Mouse (Mus musculus) Muller cell, postnatal 12 days (primary cell): ENCODE results near the gene Gm28043.

Experiments
- DNase-seq: peaks from one replicate; pipeline ENCODE4 v3.0.0-alpha.2; 2015; ENCODE audit errors: inconsistent ontology term

Gm28043 gene

DNA sequence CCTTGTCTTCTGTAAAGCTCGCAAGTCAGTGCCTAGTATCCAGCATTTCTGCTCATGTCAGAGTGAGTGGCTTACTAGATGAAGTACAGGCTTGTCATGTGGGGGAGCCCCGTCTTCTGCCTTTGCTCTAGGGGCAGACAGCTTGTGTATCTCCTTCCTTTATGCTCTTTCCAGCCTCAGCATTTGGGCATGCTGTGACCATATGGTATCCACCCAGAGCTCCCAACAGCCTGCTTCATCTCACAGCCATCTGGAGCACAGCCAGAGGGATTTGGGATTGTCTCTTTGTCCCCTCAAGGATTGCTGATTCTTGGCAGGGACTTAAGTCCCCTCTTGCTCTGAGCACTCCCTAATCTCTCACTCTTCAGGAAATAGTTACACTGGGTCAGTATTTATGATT, 65.5 kb downstream of the Gm28043 start:
- no peak for DNase-seq

DNA sequence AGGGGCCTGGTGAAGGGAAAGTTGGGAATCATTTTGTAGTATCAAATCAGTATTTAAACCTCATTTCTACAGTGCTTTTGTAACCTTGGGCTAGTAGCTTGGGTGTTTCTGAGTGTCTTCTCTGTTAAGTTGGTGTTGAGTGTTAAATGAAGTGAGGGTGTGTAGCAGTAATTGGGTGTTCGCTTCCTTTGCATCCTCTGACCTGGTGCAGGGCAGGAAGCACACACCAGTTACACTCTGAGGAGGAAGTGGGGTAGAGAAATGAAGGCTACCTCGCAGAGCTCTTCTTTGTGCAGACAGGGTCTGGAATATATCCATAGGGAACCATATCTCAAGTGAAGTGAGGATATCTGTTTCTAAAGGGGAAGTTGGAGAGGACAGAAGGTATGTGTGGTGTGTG, 66.2 kb downstream of the Gm28043 start:
- no peak for DNase-seq

DNA sequence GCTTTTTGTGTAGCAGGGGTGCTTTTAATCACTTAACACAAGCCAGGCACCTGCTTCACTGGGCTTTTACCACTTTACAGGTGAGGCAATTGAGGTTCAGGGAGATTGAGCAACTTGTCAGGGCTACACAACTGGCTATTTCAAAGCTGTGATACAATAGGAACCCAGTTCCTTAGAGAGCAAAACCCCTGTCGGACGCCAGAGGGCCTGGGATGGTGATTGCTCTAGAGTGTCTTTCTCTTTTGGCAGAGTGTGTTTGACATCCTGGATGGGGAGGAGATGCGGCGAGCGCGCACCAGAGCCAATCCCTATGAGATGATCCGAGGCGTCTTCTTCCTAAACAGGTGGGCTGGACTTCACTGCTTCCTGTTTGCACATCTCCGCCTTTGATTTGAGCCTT, 67.0 kb downstream of the Gm28043 start:
- DNase-seq: no peak

DNA sequence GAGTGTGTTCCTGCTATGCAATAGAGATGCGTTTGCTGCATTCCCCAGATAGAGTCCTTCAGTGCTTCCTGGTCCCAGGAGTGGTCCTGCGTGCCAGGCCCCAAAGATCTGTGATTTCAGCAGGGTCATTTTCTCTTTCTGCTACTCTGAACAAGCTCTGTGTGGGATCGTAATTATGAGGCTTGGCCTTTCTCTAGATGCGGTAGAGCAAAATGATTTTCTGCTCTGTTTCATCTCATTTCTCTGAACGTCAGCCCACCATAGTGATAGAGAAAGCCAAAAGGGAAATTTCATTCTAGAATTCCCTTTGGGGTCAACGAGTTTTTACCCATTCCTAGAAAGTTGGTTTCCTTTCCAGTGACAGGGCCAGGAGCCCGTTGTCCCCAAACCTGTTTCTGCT, 67.6 kb downstream of the Gm28043 start:
- DNase-seq: peak; percentile 87

DNA sequence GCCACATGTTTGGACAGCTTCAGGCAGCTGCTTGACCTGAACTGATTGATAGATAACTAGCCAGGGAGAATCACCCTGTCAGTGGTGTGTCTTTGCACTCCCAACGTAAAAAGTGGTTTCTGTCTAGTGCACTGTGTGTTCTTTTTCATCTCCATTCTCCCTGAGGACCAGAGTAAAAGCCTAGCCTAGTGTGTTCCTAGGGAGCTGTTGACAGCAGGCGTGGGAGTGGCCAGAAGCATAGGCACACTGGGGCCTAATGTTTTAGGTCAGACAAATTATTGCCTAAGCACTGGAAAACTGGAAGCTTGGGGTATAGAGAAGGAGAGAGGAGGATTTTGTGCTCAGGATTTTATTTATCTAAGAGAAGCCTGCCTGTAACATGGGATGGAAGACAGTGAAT, 68.5 kb downstream of the Gm28043 start:
- DNase-seq: no peak

DNA sequence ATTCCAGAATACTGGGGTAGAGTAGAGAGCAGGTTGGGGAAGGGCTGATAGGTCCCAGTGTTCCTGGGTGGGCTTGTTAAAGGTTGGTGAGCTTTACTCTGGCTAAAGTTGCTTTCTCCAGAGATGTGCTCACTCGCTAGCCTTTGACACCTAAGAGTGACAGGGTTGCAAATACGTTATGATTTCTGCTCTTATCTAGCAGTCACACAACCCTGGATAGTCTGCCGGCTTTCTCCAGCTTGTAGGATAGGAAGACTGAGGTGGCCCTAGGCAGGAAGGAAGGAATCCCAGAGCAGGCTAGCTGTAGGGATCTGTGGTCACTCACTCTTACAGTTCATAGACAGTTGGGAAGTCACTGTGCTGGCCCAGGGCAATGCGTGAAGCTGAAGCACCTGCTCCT, 69.6 kb downstream of the Gm28043 start:
- DNase-seq: no peak

DNA sequence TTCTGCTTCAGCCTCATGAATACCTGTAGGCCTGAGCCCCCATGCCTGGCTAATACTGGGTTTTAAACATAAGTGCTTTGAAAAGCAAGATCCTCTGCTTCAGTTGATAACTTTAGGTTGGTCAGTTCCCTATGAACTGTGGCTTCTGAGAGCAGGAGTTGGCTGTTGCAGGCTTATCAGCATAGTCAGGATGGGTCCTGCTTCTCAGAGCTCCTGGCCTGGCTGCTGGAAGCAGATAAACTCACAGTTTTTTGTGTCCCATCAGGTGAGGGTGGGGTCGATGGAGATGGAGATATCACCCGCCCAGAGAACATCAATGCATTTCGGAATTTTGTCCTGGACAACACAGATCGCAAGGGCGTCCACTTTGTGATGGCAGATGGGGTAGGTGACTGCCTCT, 72.1 kb downstream of the Gm28043 start:
- DNase-seq: no peak

DNA sequence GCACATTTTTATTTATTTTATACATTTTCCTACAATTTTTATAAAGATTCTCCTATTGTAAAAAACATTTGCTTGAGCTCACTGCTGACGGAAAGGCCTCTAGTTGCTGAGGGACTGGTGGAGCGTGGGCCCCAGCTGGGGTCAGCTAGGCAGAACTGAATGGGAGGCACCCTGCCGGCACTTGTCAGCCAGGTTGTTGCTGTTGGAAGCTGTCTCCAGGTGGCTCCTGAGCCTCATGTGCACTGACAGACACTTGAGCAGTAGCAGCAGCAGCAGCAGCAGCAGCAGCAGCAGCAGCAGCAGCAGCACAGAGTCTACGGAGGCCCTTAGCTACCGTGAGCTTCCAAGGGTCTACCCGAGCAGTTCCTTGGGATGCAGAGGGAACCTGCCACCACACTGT, 72.7 kb downstream of the Gm28043 start:
- DNase-seq: no peak

DNA sequence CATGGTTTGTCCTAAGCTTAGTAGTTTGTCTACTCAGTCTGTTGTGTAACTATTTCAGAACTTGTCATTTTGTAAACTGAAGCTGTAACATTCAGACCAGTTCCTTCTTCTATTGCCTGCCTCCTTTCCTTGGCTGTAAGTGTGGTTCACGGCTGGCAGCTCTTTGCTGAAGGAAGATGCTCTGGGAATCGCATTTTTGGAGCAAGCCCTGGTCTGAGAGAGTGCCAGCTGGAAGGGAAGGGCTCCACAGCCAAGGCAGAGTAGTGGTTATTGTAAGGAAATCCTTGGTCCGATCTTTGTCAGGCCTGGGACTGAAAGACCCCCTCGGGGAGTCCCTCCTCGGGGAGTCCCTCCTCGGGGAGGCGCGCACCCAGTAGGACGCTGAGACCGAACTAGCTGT, 73.9 kb downstream of the Gm28043 start:
- DNase-seq: no peak

DNA sequence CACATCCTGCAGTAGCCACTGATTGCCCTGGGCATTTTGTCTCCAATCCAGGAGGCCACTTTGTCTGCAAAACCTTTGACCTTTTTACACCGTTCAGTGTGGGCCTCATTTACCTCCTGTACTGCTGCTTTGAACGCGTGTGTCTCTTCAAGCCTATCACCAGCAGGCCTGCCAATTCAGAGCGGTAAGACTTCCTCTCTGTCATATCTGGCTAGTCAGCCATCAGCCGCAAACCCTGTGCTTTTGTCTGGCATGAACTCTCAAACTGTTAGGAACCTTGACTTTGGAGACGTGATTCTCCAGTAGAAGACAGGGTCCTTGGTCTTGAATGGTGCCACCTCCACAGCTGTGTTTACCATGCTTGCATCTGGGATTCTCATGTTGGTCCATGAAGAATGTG, 75.6 kb downstream of the Gm28043 start:
- no peak for DNase-seq

DNA sequence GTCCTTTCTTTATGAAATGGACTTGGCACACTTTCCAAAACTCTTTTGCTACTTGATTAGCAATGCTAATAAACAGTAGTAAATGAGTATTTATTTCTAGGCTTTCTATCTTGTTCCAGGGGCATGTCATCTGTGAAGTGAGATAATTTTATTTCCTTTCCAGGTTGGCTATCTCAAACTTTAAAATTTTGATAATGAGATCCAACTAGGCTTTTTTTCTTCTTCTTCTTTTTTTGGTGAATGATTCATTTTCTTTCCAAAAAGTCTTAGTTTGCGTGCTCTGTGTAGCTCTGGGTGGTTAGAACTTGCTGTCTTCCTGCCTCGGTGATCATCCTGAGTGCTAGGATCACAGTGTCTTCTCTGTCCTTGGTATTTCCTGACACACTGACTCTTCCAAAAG, 78.2 kb downstream of the Gm28043 start:
- no peak for DNase-seq

DNA sequence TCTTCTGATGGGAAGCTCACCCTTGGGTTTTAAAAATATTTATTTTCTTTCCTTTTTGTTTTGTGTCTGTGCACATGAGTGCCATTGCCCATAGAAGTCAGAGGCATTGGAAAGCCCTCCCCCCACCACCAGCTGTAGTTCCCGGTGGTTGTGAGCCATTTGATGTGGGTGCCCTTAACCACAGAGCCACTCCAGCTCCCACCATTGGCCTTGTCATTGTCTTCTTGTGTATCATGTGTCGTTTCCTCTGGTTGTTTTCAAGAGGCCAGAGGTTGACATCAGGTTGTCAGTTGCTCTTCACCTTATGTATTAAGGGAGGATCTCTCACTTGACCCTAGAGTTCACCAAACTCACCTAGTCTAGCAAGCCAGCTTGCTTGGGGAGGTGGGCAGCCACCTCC, 78.9 kb downstream of the Gm28043 start:
- DNase-seq: no peak

DNA sequence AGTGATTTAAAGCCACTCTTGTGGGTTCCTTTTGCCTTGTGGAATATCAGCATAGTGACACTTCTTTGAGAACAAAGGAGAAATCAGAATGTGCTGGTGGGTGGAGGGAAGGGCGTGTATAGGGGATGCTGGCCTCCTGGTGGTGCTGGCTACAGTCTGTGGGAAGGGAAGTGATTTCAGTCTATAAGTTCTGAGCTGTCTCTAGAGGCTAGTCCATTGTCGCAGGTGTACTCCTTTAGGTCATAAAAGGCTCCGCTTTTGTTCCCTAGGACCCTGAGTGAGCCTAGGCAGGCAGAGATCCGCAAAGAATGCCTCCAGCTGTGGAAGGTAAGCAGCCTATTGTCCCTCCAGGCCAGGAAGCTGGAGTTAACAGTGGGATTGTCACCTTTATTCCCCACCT, 79.8 kb downstream of the Gm28043 start:
- no peak for DNase-seq

DNA sequence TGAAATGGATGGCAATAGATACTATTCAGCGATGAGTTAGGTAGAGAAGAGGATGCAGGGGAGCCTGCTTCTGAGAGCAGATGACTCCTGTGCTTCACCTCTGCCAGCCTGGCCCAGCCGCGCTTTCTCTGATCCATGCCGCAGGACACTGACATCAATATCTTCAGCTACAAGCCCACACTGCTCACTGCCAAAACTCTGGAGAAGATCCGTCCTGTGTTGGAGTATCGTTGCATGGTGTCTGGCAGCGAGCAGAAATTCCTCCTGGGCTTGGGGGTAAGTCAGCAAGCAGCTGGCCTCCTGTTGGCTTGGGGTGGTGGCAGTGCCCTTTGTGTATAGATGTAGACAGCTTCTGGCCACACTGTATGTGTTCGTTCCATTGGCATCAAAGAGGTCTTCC, 82.3 kb downstream of the Gm28043 start:
- DNase-seq: no peak

DNA sequence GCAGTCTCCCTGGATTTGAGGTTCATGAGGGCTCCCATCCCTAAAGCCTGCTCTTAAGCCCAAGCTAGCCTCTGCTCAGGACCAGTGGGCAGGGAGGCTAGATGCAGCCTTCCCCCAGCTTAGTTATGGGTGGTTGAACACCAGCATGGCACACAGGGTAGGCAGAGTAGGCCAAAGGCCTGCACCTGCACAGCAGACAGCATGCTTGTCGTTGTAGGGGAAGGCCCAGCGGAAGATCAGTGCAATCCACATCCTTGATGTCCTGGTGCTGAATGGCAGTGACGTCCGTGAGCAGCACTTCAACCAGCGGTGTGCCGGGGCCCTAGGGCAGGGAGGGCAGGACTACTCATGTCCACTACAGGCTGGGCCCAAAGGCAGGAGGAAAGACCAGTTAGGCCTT, 83.7 kb downstream of the Gm28043 start:
- DNase-seq: no peak

DNA sequence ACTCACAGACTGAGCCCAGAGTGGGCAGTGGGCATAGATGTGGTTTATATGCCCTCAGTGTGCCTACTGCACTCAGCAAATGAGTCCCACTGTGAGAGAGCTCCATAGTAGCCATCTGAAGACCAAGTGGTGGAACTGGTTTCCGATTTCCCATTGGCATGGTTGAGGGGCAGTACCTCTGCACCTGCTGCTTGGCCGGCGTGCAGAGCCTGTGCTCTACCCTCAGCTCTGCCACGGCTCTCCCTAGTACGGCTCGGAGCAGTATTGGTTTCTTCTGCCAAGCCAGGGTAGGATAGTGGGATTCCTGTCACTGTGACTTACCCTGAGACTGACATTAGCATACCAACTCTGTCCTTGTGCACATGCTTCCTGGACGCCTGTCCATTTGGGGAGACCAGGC, 85.9 kb downstream of the Gm28043 start:
- DNase-seq: no peak

DNA sequence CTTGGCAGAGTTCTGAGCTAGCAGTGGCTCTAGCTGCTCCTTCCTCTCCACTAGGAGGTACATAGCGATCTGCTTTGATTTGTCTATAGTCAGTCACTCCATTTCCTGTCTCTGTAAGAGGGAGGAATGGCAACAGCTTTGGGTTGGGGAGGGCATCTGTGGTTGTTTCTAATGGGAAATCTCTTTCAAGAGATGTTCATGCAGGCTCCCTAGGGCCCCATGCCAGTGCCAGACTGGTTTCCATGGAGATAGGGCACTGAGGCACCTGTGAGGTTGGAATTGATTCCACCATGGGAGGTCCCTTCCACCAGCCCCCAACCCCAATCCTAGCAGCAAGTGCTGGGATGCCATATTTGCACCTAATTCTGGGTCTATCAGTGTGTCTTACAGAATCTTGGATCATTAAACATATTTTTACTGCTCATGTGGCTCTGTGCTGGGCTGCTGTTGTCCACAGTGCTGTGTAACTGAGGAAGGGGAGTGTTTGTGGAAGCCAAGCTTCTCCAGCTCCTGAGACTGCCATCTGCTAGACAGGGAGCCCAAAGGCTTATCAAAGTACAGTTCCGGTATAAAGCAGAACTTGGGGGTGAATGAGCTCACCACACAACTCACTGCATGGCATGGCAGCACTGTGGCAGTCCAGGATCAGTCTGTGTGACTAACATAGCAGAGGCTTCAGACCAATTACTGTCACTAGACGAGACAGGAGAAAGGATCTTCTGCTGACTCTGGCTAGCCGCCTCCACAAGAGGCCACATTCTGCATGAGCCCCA, 88.4 kb downstream of the Gm28043 start:
- no peak for DNase-seq

DNA sequence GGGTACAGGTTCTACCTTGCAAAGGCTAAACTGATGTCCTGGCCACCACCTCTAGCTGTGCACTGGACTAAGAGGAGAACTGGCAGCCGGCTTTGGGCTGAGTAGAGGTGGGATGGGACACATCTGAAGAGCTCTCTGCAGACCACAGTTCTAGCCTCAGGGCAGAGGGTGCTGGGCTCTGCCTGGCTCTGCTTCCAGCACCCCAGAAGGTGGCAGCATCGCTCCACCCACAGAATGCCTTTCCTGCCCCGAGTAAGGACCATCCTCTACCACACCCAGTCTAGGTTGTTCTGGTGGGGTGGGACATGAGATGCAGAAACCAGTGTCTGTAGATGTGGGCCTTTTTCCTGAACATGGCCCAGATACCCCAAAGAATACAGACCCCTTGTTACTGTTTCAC, 90.1 kb downstream of the Gm28043 start:
- peak; percentile 72 for DNase-seq

DNA sequence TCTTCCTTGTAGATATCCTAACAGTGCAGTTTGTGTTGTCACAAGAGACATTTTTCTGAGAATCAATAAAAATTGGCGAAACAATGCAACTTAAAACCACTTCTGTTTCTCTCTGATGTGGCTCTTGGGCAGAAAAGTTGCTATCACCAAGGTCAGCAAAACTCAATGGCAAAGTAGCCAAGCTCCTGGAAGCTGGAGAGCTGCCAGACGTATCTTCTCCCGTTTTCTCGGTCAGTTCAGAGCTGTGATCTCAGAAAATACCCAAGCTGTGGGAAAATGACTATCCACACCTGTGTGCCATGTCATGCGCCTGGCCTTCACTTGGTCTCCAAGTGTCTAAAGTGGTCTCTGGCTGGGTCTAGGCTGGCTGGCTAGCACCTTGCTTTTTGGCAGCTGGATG, 91.2 kb downstream of the Gm28043 start:
- DNase-seq: no peak

DNA sequence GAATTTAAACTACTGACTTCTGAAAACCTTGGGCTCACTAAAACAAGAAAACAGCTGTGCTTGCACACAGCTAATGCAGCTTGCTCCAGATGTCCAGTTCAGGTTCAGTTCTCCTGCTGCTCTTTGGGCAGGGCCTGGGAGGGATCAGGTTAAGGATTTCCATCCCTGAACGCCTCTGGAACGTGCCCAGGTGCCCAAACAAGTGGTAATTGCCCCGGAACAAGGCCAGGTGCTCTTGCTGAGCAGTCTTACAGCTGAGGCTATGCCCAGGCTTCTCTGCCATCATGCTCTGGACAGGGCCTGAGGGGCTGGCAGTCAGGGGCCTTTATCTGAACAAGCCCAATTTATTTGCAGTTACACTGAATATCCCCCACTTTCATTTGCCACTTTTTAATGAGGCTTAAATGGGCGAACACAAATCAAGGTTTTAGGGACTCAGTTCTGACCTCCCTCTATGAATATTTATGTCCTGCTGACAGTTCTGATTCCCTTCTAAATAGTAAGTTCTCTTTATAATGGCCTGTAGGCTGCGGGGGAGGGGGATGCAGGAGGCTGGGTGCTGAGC, 92.4 kb downstream of the Gm28043 start:
- no peak for DNase-seq

DNA sequence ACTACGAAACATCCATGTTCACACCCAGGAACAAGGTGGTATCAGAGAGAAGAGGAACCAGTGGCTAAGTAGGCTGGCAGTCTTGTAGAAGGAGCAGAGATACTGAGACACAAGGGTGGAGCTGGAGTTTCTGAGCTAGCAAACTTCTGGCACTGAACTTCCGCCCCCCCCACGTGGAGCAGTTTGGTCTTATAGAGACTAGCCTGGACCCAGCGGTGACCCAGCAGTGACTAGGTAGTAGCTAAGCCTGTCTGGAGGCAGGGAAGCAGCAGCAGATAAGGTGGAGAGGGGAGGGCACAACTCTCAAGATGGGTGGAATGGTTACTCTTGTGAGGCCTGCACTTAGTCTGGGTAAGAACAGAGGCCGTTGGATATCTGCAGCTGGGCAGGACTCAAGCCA, 94.1 kb downstream of the Gm28043 start:
- no peak for DNase-seq

DNA sequence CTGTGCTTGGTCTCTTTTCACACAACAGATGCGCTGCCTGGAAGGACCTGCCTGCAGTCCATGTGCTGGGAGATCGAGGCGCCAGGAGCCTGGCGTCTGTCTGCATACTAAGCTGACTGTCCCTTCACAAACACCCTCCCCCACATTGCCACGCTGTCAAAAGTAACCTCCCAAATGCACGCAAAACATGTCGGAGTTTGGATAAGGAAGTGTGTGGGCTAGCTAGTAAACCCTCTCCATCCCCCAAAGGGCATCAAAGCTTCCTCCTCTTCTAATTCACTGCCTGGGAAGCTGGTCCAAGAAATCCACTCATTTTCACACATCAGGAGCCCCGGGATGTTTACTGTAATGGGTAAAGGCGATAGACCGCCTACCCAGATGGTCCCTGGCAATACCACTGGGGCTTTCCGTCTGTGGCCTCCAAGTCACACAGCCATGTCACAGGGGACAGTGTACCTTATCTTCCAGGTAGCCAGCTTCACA, 95.9 kb downstream of the Gm28043 start:
- DNase-seq: peak; percentile 15

DNA sequence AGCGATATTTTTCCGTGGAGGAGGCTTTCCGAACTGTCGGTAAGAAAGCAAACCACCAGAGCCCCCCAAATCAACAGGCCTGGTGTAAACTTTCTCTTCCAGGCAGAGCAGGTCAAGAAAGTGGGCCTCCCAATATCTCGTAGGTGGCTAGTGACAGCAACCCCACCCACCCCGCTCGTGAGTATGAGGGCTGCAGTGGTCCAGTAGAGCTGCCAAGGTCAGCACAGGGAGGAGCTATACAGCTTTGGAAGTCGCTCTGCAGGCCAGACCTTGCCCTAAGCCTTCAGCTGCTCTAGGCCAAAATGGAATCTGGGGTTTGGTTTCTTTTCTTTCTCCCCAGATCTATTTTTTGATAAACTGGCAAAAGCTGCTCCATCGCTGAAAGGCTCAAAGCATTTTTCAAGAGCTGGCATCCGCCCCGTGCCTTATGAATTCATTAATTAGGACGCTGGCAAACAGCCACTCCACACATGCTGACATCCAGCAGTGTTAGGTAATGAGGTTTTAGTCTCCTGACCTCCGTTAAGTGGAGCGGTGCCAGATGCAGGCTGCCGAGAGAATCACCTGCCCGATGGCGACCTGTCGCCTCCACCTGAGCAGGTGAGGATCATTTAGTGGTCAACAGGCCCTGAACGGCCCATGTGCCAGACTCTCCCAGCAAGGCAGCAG, 96.5 kb downstream of the Gm28043 start:
- peak; percentile 94 for DNase-seq
